Mouse (Mus musculus) cerebellum, postnatal 14 days (tissue): ENCODE measurements at regions not wholly inside any gene's neighbourhood (a gene's known extent, or its start where the extent isn't known, plus 50 kb on each side); places are given as distances from the start of the nearest gene placed in this dataset.

Experiments
- DNase-seq, 2 experiments: peaks; one replicate each; pipeline ENCODE4 v3.0.0; 2021; ENCODE audit warnings: mixed read lengths in 2 of 2

GRCm38 (mm10) chr2:83224018-83224417 lies 280.6 kb downstream of the Fsip2 start:
- DNase-seq: no peak

- DNase-seq: no peak
Observed at GRCm38 (mm10) chr2:83226198-83226597, 282.8 kb downstream of the Fsip2 start.

- no peak for DNase-seq
Observed at GRCm38 (mm10) chr2:83251173-83252101, 308.0 kb downstream of the Fsip2 start.

GRCm38 (mm10) chr2:83256811-83257321 lies 313.4 kb downstream of the Fsip2 start:
- DNase-seq: peak; percentile 4 to 14

- DNase-seq: no peak
Observed at GRCm38 (mm10) chr2:83258613-83259012, 315.2 kb downstream of the Fsip2 start.

GRCm38 (mm10) chr2:83303515-83303914 lies 340.7 kb upstream of the Zc3h15 start:
- DNase-seq: peak; percentile 70

GRCm38 (mm10) chr2:83332056-83332769 lies 312.0 kb upstream of the Zc3h15 start:
- no peak for DNase-seq

GRCm38 (mm10) chr2:83332770-83333157 lies 311.5 kb upstream of the Zc3h15 start:
- peak; percentile 7 to 48 for DNase-seq

GRCm38 (mm10) chr2:83337364-83337763 lies 306.9 kb upstream of the Zc3h15 start:
- peak; percentile 65 to 67 for DNase-seq

- no peak for DNase-seq
Observed at GRCm38 (mm10) chr2:83340168-83340567, 304.1 kb upstream of the Zc3h15 start.
